Mouse (Mus musculus): ENCODE data around the gene Ddx19b. TPM values are rescaled to one million over a fixed set of nuclear protein-coding genes. Genes with fewer than 3 reads are reported as not detected.
A peak's percentile ranks its signal among the peaks of the same experiment; 100 is the strongest.
"Not testable (repeated sequence)": the region's sequence is repeated elsewhere in the genome, so short reads cannot be mapped to it uniquely, and the experiment has no call there.

The Ddx19b gene
- 10 to 100 TPM; 19.9 TPM for total RNA-seq (2021)

DNA sequence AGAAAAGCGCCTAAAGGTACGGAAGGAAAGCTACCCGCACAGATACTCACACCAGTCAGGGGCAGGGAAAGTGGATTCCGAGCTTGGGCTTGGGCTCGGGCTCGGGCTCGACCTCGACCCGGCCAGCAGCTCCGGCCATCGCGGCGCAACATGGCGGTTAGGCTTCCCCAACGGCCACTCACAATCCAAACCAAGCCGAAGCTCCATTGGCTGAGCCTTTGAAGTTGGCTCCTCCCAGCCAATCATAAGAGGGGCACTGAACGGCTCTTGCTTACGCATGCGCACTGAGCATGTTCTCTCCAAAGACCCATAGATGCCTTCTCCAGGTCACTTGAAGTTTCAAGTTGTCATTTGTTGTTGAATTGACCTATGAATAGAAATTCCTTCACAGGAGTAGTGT lies at the start of gene Ddx19b:
TSS of gene Ddx19b (minus strand) at position 180 of the 400 bp plus-strand sequence.
- no peak for DNase-seq

GRCm38 (mm10) chr8:111079861-111080271 lies 48.3 kb upstream of the Ddx19b start:
- no peak for DNase-seq

GRCm38 (mm10) chr8:111079461-111079860 lies 47.9 kb upstream of the Ddx19b start:
- no peak for DNase-seq

- peak; percentile 62 to 71 for DNase-seq
Measured at GRCm38 (mm10) chr8:111075926-111076325, 44.4 kb upstream of the Ddx19b start.

DNA sequence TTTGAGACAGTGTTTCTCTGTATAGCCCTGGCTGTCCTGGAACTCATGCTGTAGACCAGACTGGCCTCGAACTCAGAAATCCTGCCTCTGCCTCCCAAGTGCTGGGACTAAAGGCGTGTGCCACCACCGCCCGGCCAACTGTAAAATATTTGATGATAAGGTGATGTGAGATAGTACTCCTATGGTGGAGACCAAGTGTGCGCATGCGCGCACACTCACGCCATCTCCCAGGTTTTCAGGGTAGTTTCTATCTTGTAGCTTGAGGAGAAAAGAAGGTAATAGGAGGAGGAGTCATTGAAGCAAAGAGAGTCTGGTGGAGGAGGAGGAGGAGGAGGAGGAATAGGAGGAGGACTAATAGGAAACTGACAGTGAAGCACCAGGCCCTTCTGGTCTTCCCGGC lies 37.1 kb upstream of the Ddx19b start:
- not testable (repeated sequence) for DNase-seq

GRCm38 (mm10) chr8:111067439-111067838 lies 35.9 kb upstream of the Ddx19b start:
- no peak for DNase-seq

GRCm38 (mm10) chr8:111066308-111066707 lies 34.8 kb upstream of the Ddx19b start:
- DNase-seq: no peak

DNA sequence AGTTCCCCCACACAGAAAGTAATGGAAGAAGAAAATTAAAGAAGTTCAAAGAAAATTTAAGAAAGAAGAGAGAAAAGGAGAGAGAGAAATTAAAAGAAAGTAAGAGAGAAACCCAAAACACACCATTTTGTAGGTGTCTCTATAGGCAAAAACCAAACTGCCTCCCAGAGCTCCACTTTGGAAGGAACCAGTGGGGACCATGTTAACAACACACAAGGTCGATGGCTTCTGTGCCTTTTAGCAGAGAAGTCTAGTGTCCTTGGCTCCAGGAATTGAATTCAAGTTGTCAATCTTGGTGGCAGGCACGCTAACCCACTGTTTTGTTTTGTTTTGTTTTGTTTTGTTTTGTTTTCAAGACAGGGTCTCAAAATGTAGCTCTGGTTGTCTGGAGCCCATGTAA lies 31.3 kb upstream of the Ddx19b start:
- DNase-seq: no peak

- DNase-seq: peak; percentile 89 to 95
Measured at GRCm38 (mm10) chr8:111062072-111062757, 30.7 kb upstream of the Ddx19b start.

GRCm38 (mm10) chr8:111061688-111062071 lies 30.1 kb upstream of the Ddx19b start:
- DNase-seq: no peak

DNA sequence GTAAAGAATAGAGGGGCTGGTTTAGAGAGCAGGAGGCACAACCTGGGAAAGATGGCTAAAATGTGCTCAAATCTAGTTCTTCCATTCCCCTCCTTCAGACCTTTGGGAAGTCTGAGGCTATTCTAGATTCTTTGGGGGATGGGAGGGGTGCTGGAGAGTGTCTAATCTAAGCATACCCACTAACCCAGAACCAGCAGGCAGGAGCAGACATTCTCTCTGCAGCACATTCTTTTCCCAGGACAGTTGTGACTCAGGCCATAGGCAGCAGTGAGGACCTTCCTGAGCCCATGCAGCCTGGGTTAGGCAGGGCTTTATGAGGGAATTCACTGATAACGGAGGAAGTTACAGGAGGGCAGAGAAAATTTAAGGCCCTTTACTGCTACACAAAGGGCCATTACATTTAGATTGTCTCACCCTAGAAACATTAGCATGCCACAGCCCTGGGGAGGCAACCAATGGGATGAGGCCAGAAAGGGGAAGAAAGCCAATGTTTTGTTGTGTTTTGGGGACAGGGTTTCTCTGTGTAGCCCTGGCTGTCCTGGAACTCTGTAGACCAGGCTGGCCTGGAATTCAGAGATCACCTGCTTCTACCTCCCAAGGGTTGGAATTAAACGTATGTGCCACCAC lies 27.5 kb upstream of the Ddx19b start:
- no peak for DNase-seq

- DNase-seq: peak; percentile 22 to 45
Measured at GRCm38 (mm10) chr8:111056691-111057293, 25.2 kb upstream of the Ddx19b start.

DNA sequence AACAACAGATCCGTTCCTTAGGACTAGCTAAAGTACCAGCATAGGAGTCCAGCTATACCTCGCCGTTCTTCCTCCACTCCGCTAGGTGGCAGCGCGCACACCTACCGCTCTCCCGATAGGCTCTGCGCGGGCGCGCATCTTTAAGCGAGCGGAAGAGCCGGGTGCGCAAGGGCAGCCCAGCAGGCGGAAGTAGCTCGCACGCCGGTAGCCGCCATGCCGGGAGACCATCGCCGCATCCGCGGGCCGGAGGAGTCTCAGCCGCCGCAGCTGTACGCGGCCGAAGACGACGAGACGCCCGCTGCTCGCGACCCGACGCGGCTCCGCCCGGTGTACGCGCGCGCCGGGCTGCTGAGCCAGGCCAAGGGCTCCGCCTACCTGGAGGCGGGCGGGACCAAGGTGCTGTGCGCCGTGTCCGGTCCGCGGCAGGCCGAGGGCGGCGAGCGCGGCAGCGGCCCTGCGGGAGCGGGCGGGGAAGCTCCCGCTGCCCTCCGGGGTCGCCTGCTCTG lies 24.7 kb upstream of the Ddx19b start, which contains the start of gene Exosc6:
TSS of gene Exosc6 (plus strand) at position 182 of the 506 bp plus-strand sequence.
- DNase-seq: peak; percentile 90 to 91

GRCm38 (mm10) chr8:111055661-111056060 lies 24.1 kb upstream of the Ddx19b start:
- no peak for DNase-seq

DNA sequence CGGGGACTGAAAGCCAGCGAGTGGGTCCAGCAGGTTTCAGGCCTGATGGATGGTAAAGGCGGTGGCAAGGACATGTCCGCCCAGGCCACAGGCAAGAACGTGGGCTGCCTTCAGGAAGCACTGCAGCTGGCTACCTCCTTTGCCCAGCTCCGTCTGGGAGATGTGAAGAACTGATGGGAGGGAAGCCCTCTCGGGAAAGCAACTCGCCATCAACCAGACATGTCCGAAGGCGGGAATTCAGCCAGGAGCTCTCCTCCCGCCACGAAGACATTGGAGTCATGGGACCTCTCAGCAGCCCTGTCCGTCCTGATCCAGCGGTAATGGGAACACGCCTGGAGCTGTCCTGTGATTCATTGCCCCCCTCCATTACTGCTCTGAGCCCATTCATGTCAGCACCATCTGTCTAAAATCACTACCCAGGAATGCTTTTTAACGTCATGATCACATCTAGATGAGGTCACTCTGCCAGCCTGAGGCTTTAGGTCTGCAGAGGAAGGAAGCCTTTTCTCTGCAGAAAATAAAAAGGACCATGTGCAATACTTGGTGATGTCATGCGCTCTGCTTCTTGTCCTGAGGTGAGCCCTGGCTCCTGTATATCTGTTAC lies 23.6 kb upstream of the Ddx19b start:
- DNase-seq: no peak

DNA sequence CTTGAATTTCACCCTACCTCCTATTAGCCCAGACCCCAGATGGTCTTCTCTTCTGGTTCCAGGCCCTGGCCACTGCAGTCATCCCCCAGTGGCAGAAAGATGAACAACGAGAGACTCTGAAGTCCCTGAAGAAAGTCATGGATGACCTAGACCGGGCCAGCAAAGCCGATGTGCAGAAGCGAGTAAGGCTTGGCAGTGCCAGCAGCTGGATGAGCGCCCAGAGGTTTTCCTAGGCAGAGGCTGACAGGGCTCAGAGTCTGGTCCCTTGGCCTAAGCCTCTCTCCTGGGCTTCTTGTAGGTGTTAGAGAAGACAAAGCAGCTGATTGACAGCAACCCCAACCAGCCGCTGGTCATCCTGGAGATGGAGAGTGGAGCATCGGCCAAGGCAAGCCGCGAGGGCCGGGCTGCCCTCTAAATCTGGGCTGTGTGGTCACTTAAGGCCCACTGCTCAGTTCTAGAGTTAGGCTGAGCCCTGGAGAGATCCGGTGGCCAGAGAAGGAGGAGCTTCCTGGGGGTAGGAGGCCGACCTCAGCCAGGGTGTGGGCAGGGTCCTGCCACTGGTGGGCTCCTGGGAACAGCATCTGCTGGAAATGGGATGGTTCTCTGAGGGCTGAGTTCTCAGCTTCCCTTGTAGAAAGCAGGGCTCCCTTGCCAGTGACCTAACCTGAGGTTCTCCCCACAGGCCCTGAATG lies 22.4 kb upstream of the Ddx19b start:
- DNase-seq: no peak

- no peak for DNase-seq
Measured at GRCm38 (mm10) chr8:111049106-111049505, 17.6 kb upstream of the Ddx19b start.

DNA sequence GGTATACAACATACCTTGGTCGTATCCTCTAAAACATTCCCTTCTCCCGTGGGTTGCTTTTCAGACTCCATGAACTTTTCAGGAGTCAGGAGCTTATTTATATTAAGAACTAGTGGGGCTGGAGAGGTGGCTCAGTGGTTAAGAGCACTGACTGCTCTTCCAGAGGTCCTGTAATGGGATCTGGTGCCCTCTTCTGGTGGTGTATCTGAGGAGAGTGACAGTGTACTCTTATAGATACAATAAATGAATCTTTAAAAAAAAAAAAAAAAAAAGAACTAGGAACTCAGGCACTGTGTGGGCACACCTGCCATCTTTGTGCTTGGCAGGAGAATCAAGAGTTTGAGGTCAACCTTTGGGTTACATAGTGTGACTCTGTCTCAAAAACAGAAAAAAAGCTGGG lies 17.1 kb upstream of the Ddx19b start:
- DNase-seq: no peak

DNA sequence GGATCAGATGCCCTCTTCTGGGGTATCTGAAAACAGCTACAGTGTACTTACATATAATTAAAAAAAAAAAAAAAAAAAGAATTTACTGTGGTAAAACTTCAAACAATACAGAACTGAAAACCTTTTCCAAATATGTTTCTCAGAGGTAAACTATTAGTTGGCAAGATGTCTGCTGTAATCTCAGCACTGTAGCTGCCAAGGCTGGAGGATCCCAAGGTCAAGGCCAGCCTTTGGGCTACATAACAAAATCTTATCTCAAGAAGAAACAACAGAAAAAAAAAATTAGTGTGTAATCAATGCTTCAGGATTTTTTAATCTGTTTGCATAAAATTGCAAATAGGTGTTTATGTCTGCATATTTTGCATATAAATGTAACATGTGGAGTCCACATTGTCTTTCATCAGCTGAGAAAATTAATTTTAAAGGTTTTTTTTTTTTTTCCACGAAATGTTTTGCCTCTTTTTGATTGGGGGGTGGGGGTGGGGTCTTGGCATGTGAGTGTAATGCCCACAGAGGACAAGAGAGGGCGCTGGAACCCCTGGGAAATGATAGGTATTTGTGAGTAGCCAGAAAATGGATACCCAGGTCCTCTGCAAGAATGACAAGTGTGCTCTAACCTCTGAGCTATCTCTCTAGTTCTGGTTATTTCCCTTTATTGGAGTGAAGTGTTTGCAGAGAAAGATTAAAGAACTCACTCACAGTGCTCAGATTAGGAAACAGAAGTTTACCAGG lies 12.6 kb upstream of the Ddx19b start:
- no peak for DNase-seq

DNA sequence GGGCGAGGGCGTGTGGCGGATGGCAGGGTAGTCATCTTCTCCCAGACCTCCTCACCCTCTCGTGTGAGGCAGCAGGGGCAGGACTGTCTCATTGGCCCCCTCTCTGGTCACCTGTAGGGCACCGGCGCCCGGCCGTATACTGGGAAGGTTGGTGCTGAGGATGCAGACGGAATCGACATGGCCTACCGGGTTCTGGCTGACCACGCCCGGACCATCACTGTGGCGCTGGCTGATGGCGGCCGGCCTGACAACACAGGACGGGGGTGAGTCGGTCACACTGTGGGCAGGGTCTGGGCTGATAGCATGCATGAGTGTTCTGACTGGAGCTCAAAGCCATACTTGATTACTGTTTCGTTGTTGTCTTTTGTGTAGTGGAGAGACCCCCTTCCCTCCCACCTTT lies 11.0 kb upstream of the Ddx19b start:
- DNase-seq: no peak

DNA sequence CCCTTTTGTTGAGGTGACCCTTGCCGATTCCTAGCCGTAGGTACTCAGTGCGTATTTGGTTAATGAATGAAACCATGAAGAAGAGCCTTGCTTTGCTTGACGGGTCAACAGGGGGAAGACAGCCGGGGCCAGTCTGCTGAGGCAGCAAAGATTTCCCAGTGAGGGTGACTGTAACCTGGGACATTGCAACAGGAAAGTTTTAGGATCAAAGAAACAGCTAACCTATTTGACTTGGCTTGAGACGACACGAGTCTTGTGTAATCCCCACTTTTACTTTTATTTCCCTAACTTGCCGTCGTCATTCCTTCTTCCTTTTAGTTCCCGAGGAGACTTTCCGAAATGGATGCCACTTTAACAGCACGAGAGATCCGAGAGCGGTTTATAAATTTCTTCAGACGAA lies 5.0 kb upstream of the Ddx19b start:
- DNase-seq: no peak

GRCm38 (mm10) chr8:111034276-111034675 lies 2.7 kb upstream of the Ddx19b start:
- no peak for DNase-seq
